Mouse (Mus musculus) bone marrow macrophage, adult 2 months (primary cell): ENCODE data around the gene Macrod2.

Experiments
- CTCF ChIP-seq: IDR thresholded peaks from 2 replicates; pipeline ENCODE4 v1.5.1; 2012; ENCODE audit warnings: low read depth, mild to moderate bottlenecking, low read length, moderate library complexity
- POLR2A ChIP-seq: IDR thresholded peaks from 2 replicates; pipeline ENCODE4 v1.6.1; 2012; ENCODE audit warnings: mild to moderate bottlenecking, low read depth, low read length, borderline replicate concordance

- TF ChIP-seq POLR2A (no peak), CTCF (no peak)
These were observed 2006.2 kb downstream of the Macrod2 start for GRCm38 (mm10) chr2:142401359-142401758.
